Mouse (Mus musculus) left cerebral cortex, postnatal 14 days (tissue): ENCODE data around the gene Mapkapk3. TPM values are rescaled to one million over a fixed set of nuclear protein-coding genes. Genes with fewer than 3 reads are reported as not detected.
A peak's percentile ranks its signal among the peaks of the same experiment; 100 is the strongest.

Experiments
- DNase-seq, 2 experiments: peaks; one replicate each; pipeline ENCODE4 v3.0.0; 2021 to 2022; ENCODE audit warnings: low spot score in 2 of 2, mixed read lengths in 1 of 2
- intact Hi-C: fragments of 180-260 bp; cut with DNase I; formaldehyde crosslinking; loops from one replicate; pipeline ENCODE4 v1.15.1; 2025
- long read RNA-seq, 2 experiments: library from polyadenylated mRNA; stranded (forward); transcript quantifications; one replicate each; pipeline ENCODE4 v2.0.0; 2021
- total RNA-seq, 2 experiments: library from RNA; stranded (reverse); gene quantifications; 2 replicates each; pipeline ENCODE4 v1.2.3; 2021

Gene Mapkapk3
- total RNA-seq: 1 to 10 TPM; 2.4 to 2.7 TPM
- long read RNA-seq, experiment 1, partial matches to known transcripts: 0 of 3 reads
- long read RNA-seq, experiment 1, other reads (novel, unspliced or antisense): 1 of 3 reads
- long read RNA-seq, experiment 2, partial matches to known transcripts: 1 of 3 reads
- long read RNA-seq, experiment 2, other reads (novel, unspliced or antisense): 1 of 3 reads

DNA sequence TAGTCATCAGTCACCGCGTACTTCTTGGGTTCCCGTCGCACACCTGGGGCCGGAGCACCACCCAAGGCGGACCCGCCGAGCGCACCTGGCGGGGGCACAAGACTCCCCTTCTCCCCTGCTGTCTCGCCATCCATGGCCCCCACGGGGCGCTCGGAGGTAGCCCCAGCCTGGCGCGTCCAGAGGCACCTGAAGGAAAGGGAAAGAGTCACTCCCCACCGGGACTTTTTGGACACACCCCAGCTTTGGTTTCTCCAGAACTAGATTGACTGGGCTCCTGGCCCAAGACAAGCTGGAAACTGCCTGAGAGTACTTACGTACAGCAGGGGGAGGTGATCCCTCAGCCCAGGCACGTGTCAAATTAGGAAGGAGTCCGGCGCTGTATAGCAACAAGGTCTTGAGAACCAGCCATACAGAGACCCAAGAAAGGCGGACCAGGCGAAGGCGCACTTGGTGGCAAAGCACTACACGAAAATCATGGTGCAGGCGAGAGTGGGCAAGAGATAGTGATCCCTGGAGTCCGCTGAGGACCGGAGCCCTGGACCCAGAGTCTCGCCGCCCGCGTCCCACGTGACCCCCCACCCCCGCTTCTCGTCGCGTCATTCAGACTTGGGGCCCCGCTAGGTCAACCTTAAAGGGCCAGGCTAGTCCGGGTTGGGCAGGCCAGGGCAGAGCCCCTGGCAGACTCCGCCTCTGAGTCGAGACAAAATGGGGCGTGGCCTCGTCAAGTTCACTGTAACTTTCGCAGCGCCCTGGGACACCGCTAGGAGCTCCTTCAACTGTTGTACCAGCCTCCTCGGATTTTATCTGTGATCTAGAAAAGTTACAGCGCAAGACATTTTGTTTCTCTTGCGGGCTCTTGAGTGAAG is at the start of gene Mapkapk3:
TSS of gene Mapkapk3 (minus strand) at position 667 of the 866 bp plus-strand sequence.
- DNase-seq: peak; percentile 62 to 70
- intact Hi-C loops: loop anchor here (5.0 kb wide), 2 partner anchors 42 to 387 kb away; no protein-coding TSS in a partner anchor

DNA sequence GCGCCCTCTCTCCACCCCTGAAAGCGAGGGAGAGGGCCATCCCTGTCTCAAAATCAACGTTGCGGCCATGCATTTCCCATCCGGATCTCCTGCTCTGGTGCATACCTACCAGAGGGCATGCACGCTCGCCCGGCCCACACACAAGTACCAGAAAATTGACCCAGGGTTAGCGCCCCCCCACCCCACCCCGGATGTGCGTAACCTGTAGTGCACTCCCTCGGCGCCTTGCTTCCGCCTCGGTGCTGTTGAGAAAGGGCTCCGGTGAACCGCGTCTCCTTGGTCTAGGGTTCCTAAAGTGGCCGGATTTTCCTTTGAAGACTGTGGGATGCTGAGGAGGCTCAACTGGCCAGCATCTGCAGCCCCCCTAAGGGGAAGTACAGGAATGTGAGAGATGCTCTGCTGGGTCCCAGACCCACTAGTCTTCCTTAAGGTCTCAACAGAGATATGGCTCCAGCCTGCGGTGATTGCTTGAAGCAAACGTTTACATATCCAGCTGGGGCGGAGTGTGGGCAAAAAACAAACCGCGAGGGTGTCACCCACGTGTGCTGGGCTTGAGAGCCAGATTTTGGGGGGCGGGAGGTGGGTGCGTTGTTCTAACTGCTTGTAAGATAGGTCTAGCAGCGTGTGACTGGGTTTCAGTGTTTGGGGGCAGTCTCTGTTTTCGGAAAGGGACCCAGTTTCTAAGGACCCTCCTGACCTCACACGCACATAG is 48.7 kb upstream of the Mapkapk3 start, which contains the start of gene Hemk1:
TSS of gene Hemk1 (minus strand) at position 179 of the 712 bp plus-strand sequence.
- peak; percentile 73 to 82 for DNase-seq
- intact Hi-C loops: no loop called here

DNA sequence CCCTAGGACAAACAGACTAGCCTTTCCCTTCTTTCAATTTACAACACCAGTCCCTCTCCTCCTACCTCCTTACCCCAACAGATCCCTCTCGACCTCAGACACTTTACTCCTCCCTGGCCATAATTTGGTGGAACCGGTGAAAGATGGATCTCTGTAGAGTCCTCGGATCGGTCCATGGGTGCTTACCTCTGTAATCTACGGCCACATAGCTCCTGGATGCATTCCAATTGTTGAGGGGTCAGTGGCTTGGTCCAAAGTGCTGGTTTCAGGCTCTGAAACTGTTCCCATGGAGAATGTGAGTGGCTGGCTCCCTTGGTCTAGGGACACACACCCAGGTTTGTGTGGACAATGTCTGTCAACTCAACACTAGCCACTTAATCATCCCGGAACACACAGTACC is 46.7 kb upstream of the Mapkapk3 start:
- intact Hi-C loops: loop anchor here (1.0 kb wide), 1 partner anchor 42 kb away; no protein-coding TSS in a partner anchor

DNA sequence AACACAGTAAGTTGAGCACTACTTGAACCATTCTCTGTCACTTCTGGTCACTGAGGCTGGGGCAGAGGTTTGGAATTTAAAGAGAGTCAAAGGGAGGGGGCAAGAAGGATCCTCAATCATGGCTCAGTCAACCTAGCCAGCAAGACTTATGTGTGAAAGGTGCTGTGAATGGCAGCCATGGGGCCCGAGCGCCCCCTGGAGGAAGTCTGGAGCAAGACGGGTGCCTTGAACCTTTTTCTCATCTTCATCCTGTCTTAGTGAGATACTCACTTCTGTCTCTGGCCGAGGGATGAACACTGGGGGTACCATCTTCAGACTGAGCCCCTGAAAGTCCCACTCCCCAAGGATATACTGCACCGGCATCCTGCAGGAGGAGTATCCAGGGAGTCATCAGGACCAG is 46.2 kb upstream of the Mapkapk3 start:
- intact Hi-C loops: loop anchor here (1.0 kb wide), 1 partner anchor 42 kb away; no protein-coding TSS in a partner anchor
- peak; percentile 73 to 74 for DNase-seq

More for the DNA sequence above, 46.7 kb upstream of the Mapkapk3 start:
- DNase-seq: no peak

DNA sequence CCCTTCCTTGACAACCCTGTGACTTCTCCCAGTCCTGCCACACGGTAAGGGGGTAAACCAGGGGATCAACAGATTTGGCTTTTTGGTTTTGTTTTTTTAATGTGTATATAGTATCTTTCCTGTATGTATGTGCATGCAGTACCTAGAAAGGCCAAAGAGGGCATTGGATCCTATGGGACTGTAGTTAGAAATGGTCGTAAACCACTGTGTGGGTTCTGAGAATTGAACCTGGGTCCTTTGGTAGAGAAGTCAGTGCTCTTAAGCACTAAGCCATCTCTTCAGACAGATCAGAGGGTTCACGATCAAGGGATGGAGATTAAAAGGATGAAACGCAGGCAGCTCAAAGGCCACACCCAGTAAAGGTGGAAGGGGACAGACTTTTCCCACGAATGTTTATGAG is 45.4 kb upstream of the Mapkapk3 start:
- DNase-seq: no peak
- intact Hi-C loops: no loop called here

DNA sequence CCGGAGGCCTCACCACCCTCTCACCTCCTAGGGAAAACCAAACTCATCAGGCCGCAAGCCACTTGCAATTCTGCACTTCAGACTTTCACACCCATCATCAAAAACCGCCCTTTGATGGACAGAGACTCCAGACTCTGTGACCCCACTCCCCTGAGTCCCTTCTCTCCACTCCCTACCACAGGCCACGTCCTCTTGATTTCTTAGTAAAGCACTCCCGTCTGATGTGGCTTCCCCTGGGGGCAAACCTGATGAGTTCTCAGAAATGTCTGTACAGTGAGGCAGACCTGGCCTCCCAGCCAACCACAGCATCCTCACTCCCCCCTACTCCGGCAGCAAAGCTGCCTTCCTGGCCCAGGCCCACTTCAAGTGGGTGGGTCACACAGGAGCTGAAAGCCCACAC is 44.7 kb upstream of the Mapkapk3 start:
- intact Hi-C loops: no loop called here
- DNase-seq: no peak

DNA sequence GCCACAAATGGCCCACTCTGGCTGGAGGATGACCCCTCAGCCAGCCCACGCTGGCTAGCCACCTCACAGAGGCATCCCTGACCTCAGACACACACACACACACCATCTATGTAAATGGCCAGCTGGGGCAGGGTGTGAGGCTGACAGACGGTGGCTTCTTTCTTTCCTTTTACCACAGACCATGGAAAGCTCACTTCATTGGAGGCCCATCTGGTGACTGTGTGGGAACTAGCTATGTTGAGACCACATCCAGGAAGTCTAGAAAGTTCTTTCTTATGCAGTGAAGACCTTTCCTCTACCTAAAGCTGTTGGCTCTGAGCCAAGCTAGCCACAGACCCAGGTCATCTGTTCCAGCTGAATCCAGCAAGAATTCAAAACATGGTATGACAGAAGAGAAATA is 44.0 kb upstream of the Mapkapk3 start:
- intact Hi-C loops: no loop called here
- no peak for DNase-seq

DNA sequence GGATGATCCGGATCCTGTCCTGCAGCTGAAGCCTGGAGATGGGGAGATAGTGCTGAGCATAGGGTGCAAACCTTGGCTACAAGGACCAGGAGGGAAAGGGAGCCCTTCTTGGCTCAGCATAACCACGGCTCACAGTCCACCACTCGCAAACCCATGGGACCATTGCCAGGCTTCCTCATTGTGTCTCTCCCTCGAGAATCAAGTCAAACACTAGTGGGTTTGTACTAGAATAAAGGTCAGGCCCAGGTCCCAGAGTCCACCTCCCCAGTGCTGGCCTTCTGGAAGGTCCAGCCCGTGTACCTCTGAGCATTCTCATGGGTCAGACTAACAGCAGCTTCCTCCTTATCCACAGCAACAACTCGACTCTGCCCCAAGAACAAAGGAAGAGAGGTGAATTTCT is 41.1 kb upstream of the Mapkapk3 start:
- intact Hi-C loops: no loop called here
- DNase-seq: no peak

DNA sequence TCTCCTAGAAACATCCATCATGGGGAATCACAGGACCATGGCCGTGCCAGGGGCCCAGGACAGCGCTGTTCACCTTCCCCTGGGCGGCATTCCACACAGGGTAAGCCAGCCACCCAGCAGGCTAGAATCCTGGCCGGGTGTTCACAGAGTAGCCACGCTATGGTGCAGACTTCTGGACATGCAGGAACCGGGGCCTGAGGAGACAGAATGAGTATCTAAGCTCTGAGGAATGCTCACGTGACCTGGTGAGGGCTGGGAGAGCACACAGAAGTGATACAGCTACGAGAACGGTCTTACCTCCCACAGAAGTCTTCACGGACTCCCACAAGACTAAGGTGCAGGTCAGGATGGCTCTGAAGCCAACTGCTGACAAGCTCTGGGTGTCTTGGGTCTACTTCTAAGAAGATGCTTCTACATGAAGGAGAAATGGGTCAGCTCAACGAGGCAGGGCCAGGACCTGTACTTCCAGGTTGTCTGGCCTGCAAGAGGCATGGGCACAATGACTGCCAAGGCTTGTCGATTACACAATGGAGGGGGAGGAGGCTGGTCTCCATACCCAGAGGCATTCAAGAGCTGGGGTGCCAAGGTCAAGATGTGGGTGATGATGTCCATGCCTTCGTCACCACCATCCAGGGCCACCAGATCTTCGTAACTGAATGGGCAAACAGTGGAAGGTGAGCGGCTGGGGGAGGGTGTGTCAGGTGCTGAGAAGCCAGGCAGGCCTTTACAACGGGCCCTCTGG is 38.4 kb upstream of the Mapkapk3 start:
- no peak for DNase-seq
- intact Hi-C loops: no loop called here

DNA sequence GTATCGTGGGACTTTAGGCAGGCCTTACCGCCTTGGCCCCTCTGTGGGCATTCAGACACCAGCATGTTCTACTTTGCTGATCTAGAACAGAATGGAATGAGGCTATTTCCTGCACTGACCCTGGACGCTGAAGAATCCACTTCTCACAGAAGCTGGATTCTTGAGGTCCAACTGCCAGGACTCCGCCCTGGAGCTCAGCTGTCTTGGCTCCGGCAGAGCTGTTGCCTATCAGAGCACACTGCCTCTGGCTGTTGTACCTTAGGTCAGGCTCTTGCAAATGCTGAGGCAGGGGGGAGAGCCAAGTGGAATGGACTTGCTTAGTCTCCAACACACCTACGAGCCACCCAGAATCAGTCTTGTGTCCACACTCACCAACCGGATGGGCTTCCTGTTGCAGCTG is 36.2 kb upstream of the Mapkapk3 start:
- intact Hi-C loops: no loop called here
- no peak for DNase-seq

DNA sequence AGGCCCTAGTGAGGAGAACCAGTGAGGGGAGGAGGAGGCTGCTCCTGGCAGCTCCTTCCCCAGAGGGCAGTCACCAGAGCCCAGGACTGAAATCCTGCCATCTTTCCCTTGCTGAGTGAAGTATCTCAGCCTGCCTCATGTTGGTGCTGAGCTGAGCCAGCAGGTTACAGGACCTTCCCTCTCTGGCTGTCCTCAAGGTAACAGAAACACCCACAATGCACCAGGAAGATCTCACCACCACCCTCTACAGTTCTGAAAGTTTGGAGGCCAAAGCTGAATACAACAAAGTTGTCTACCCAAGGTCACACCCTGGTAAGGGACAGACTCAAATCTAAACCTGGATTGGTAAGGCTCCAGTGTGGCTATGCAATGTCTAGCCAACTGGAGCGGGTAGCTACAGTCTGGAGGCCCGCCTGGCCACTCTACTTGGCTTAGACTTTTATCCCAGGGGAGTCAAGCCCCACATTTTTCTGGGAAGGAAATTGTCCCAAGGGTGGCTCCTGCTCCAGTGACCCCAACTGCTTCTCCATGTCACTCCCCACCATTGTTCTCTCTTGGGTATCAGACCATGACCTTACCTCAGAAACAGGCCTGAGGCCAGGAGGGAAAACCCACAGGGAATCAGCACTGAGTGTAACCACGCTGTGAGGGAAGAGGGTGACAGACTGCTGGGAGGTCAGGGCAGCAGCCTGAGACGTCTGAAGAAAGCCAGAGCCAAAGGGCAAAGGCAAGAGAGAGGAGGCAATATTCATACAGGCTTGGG is 35.3 kb upstream of the Mapkapk3 start:
- intact Hi-C loops: no loop called here
- no peak for DNase-seq

DNA sequence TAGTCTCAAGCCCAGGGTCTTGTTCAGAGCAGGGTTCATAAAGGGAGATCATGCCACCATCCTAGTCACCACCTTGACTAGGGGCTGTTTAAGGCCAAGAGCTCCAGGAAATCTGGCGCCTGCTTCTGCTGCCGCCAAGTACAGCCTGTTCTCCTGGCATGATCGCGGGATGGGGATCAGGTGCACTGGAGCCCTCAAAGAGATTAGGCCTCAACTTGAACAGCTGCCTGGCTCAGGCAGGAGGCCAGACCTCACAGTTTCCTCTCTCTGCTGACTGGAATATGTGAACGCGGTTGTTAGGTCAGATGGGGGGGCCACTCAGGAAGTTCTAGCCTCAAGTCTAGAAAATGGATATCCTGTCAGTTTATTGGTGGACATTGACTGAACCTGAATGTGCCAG is 33.9 kb upstream of the Mapkapk3 start:
- DNase-seq: peak in 1 of 2 experiments; percentile 49
- intact Hi-C loops: no loop called here

DNA sequence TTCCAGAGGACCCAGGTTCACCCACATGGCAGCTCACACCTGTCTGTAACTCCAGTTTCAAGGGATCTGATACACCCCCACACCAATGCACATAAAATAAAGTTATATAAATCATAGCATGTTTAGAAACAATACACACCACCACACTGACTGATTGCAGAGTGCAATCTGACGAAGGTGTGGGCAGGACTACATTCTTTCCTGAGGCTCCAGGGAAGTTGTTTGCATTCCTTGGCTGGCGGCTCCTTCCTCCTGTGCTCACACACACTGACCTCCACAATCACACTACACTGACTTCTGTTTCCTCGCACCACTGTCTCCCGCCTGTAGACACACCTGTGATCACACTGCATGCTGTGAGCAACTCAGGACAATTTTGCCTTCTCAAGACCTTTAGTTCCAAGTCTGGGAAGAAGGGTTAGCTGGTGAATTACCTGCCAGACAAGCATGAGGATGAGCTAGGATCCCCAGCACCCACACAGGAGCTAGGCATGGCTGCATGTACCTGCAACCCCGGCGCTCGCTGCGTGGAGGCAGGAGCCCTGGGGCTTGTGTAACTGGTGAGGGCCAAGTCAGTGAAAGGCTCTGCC is 32.9 kb upstream of the Mapkapk3 start:
- no peak for DNase-seq
- intact Hi-C loops: no loop called here

DNA sequence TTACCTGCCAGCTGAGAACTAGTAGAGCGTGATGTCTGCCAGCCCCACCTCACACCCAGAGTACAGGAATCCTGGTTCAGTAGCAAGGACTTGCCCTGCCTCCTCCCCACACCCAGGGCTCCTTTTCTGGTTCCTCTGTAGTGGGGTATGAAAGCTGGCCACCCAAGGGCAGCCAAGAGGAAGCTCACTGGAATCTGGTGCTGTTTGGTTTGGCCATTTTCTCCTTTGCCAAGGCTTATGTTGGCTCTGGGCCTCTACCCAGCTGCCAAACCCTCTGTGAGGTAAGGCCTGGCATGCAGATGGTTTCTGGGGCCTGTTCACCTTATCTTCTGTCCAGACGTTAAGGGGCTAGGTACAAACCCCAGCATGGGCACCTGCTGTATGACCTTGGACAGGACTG is 26.1 kb upstream of the Mapkapk3 start:
- intact Hi-C loops: no loop called here
- no peak for DNase-seq

DNA sequence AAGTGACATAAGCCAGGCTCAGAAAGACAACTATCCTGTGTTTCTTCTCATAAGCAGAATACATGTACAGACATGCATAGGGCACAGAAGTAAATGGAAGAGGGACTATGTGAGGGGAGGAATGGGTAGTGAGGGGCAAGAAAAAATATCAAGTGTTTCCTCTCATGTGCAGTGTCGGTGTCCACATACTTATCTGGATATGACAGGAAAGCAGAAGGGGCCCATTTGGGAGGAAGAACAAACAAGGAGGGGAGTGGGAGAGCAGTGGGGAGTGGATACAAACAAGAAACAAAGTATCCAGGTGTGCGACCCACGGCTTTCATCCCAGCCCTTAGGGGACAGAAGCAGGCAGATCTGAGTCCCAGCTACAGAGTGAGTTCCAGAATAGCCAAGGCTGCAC is 24.2 kb upstream of the Mapkapk3 start:
- intact Hi-C loops: no loop called here
- no peak for DNase-seq

DNA sequence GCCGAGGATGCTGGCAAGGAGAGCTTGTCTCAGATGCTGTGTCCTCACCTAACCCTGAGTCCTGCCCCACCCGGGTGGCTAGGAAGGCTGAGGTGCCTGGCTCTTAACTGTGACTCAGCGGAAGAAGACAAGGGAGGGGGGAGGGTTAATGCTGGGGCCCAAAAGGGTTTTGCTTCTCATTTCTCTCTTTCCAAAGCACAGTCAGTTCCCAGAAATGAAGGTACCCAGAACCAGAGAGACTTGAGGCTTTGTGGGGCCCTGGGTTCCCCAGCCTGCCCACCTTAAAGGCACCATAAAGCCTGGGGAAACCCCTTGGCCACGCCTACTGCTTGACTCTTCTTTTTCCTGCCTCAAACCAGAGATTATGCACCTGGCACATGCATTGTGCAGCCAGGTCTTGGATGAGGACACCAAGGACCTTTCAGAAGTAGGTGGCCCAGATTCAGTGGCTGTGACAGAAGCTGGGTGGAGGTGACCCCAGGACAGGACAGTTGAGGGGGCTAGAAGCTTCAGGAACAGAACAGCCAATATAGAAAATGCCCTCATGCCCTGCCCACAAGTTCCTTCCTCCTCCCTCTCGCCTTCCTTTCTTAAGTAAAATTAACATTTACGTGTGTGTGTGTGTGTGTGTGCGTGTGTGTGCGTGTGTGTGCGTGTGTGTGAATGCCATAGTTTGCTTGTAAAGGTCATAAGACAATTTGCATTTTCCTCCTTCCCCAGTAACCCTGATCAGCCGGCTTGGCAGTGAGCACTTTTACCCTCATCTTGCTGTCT is 23.3 kb upstream of the Mapkapk3 start:
- intact Hi-C loops: no loop called here
- no peak for DNase-seq

DNA sequence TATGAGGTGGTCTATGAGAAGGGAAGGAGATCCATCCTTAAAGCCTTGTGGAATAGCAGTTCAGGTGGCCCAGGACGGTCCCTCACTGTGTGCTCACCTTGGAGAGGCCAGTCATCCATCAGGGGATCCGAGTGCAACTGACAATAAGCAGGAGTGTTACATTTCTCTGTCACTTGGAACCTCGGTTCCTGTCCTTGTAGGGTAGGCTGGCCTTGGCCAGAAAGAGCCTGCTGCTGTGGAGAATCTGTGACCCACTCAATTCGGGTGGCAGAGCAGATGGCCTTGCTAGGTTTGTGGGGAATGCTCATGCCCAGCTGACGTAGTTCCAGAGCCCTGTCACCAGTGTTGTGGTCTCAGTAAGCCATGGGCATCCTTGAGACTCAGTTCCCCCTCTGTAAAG is 19.9 kb upstream of the Mapkapk3 start:
- intact Hi-C loops: no loop called here
- DNase-seq: no peak

DNA sequence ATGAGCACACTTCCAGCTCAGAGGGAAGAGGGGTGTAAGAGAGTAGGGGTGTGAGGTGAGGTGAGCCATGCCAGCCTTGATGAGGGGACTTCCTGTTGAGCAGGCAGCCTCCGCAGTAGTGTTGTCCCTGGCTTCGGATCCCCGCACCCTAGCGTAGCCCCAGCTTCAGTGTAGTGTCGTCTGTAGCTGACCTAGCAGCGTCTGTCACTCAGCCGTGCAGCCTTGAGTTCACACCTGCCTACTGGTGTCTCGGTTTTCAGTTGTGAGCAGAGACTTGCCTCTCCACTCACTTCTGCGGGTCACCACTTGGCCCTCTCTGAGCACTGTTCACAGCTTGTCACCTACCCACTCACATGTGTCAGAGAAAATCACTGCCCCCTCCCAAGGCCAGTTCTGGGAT is 19.5 kb upstream of the Mapkapk3 start:
- no peak for DNase-seq
- intact Hi-C loops: no loop called here
